Mouse (Mus musculus): ENCODE data around the gene Atp1a3.

The Atp1a3 gene

GRCm38 (mm10) chr7:24931651-24932050, 74.1 kb downstream of the Atp1a3 start:
- in situ Hi-C loops (cut with MboI; ENCODE audit: low pct_unique_long_range_greater_than_20kb in 1 of 2, low sequenced_read_pairs in 2 of 2, unreplicated experiment in 1 of 2) = no loop called here

- in situ Hi-C loops (cut with MboI; ENCODE audit: low pct_unique_long_range_greater_than_20kb in 1 of 2, low sequenced_read_pairs in 2 of 2, unreplicated experiment in 1 of 2) = no loop called here
These were observed 75.3 kb downstream of the Atp1a3 start for GRCm38 (mm10) chr7:24930475-24930874.

Data from mouse embryonic stem cell (cell line).